Mouse (Mus musculus) megakaryocyte, embryonic 14.5 days (primary cell): ENCODE results near the gene Map3k20.

ENCODE experiments used
- FLI1 ChIP-seq: IDR thresholded peaks from 2 replicates; pipeline ENCODE4 v1.6.1; 2012; ENCODE audit warnings: low read length, inconsistent platforms, mixed read lengths
- GATA1 ChIP-seq: IDR thresholded peaks from 3 replicates; pipeline ENCODE4 v1.6.1; 2012; ENCODE audit warnings: mixed read lengths, low read length, inconsistent platforms, borderline replicate concordance

DNA sequence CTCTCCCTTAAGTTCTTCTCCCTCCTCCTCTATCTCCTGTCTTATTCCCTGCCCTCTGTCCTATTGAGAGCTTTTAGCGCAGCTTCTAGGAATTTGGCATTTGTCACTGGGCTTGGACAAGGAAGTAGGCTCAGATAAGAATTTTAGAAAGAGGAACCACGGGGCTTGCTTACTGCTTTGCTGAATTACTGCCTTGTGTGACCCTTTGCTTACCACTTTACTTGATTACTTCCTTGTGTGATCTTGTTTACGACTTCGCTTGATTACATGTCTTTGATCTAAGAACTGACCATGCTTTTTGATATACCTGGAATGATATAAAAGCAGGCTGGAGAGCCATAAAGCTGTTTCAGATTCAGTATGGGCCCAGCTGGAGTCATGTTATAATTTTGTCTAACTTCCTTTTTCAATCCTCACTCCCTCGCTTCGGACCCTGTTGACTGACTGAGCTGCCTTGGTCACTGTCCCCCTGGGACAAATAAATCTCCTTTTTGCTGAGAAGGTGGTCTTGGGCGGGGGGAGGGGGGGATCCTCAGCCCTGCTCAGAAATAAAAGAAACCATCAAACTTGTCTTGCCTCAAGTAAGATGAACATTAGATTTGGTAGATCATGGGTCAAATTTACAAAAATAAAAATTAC is 179.1 kb downstream of the Map3k20 start:
- TF ChIP-seq GATA1 (no peak), FLI1 (no peak)
